Mouse (Mus musculus) 3134 (cell line): ENCODE results near the gene Snd1.

Experiments used
- DNase-seq: peaks from one replicate; pipeline ENCODE4 v3.0.0-alpha.2; 2011; ENCODE audit warnings: low spot score; ENCODE audit not compliant: insufficient read length; ENCODE audit errors: extremely low read depth

Gene Snd1

DNA sequence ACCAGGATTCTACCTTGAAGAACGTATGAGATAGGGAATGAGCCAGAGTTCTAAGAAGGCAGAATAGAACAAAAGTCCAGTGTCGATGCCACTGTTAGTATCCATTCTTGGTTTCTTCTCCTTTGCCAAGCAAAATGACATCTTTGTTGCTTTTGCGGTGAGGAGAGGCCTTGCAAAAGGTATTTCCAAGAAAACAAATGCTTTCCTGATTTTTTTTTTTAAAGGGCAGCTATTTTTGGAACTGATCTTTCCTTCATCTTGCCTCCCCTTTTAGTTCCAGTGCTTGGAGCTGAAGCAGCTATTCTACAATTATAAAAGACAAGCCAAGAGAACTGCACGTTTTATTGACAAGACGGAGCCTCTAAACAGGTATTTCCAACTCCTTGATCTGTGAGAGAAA is at the start of gene Snd1:
Gene Snd1 (plus strand): TSS at position 301 of the 400 bp plus-strand sequence.
- DNase-seq: no peak

DNA sequence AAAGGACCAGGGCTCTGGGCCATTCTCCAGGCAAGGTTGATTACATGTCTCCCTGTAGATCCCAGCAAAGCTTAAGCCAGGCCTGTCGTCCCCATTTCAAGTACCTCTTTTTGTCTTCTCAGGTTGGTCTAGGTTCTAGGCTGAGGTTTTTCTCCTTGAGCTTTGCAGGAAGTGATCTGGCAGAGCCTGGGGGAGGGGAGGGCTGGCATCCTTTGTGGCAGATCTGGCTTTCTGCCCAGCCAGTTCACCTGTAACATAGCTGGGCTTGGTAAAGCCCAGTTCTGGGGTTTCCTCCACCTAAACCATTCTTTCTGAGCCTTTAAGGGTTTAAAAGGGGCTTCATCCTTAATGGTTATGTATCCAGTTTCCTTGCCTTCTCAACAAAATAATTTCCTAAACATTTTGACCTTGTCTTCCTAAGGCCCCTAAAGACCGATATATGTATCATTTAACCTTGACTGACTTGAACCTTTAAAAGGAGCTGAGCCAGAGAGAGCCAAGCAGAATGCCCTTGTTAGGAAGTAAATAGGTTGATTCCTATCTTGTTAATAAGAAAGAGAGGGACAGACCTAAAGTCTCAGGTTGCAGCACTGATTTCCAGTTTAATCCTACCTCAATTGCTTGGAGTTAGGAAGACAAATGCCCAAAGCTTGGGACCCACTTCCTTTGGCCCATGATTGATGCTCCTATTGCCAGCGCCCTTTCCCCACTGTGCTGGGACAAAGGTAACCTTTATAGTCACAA is 47.7 kb upstream of the Snd1 start, which contains the start of gene Fscn3:
Gene Fscn3 (plus strand): TSS at position 694 of the 744 bp plus-strand sequence.
- no peak for DNase-seq

- DNase-seq: no peak
These were observed 46.6 kb upstream of the Snd1 start, which contains the start of gene Gcc1 for GRCm38 (mm10) chr6:28428290-28428689. TSS of gene Gcc1 (minus strand) at chr6:28428390.

GRCm38 (mm10) chr6:28429870-28430269 is 45.1 kb upstream of the Snd1 start:
- no peak for DNase-seq

DNA sequence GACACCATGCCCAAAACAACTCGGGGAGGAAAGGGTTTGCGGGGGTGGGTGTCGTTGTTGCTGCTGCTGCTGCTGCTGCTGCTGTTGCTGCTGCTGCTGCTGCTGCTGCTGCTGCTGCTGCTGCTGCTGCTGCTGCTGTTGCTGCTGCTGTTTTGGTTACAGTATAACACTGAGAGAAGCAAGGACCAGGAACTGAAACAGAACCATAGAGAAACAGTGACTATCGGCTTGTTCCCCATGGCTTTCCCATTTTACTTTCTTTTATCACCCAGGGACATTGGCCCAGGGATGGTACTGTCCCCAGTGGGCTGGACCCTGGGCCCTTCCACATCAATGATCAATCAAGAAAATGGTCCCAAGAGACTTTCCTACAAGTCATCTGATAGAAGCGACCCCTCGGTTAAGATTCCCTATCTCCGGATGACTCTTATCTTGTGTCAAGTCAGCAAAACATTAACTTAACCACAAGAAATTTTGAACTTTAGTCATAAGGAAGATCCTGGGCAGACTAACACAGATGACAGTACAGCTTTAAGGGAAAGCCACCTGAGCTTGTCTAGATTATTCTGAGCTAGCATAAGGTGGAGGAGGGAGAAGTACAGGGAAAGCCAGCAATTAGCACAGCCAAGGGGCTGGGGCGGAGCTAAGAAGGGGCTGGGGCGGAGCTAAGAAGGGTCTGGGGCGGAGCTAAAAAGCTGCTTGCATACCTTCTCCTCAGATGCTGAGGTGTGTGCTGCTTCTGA is 44.0 kb upstream of the Snd1 start:
- no peak for DNase-seq

- no peak for DNase-seq
These were observed 43.4 kb upstream of the Snd1 start for GRCm38 (mm10) chr6:28431538-28431855.

DNA sequence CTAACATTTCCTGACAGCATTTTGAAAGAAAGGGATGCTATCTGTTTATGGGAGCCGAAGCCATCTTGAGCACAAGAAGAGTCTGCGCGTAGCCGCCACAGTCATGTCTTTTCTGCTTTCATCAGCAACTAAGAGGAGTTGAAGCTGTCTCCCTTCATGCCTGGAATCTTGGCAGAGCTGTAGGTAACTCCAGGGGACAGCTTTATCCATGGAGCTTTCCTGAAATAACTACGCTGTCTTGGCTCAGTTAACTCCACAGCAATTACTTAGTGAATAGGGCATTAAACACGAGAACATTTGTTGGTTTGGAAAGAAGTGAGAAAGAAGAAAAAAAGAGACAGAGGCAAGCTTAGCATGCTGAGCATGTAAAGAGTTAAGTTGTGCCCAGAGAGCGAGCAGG is 27.0 kb upstream of the Snd1 start:
- no peak for DNase-seq

GRCm38 (mm10) chr6:28449253-28449652 is 25.7 kb upstream of the Snd1 start, which contains the start of gene Pax4:
TSS of gene Pax4 (minus strand) at chr6:28449353.
- no peak for DNase-seq

DNA sequence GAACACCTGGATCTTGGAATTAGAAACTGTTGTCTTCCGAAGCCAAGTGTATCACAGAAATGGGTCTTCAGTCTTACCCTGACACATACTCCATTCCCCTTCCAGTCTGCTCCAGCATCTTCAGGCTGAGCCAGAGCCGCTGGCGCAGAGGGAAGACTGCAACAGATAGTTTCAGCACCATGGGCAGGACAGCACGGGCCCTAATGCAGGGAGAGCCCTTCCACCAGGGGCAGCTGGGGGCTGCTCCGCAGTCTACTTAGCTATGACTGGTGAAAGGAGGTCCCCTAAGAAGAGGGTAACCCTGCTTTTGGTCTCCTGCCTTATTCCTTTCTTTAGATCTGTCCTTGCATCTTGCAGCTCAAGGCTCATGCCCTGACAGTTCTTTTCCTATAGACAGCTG is 24.5 kb upstream of the Snd1 start:
- DNase-seq: no peak

DNA sequence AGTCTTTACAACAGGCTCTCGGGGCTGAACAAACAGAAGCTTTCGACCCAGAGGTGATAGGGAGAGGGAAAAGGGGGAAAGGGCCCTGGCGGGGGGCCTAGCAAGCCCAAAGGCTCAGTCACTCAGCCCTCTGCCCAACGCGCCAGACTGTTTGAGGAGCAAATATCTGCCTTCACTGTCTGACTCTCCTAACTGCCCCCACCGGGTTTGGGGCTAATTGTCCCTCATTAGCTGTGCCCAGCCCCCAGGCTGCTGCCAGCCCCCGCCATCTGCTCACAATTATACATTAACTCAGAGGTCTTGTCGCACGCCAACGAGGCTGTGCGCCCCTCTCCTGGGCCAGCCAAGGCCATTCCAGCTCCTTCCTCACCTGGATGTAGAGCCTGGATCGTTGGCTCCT is 24.0 kb upstream of the Snd1 start:
- no peak for DNase-seq

DNA sequence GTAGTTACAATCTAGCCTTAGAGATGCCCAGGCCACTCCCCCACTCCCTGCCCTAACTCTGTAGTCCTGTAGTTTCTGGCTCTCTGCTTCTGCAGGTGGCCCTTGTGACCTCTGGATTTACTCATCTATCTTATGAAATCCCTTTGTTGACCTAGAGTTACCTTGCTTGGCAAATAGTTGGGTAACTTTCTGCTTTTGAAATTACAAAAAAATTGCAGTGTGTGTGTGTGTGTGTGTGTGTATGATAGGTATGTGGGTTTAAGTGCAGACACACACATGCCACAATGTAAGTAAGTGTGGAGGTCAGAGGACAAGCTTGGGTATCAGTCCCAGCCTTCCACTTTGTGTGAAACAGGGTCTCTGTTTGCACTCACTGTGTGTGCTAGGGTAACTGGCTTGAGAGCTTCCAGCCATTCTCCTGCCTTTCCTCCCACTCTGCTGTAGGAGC is 15.7 kb upstream of the Snd1 start:
- DNase-seq: no peak

DNA sequence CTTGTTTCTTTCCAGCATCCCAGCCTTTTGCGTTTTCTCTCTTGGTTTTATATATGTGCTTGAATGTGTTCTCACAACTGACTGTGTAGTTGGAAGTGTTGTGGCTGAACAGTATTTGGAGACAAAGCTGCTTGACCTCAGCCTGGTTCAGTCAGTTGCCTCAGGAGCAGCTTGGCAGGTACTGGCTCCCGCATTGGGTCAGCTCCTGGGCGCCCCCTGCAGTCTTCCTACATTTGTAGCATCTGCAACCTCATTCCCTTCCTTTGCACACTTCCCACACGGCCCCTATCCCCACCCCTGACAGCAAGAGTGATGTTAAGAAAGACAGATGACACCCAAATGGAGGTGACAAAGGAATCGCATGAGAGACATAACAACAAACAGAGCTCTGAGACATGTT is 14.4 kb upstream of the Snd1 start:
- DNase-seq: no peak

DNA sequence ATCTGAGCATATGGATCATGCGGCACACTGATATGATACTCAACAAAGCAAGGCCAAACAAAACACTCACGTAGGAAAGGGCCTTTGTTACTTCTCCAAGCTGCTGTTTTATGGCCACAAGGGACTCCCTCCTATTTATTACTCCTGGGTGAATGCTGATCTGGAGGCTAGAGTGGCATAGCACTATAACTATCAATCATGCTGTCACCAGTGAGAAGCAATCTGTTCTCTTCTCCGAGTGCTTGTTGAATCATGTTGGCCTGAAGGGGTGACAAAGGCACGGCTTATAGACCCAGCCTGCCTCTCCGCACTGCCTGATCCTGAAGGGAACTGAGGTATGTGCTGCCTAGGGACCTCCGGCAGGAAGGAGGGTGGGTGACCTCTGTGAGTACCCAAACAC is 10.3 kb upstream of the Snd1 start:
- no peak for DNase-seq

GRCm38 (mm10) chr6:28470017-28470602 is 4.8 kb upstream of the Snd1 start:
- DNase-seq: no peak

DNA sequence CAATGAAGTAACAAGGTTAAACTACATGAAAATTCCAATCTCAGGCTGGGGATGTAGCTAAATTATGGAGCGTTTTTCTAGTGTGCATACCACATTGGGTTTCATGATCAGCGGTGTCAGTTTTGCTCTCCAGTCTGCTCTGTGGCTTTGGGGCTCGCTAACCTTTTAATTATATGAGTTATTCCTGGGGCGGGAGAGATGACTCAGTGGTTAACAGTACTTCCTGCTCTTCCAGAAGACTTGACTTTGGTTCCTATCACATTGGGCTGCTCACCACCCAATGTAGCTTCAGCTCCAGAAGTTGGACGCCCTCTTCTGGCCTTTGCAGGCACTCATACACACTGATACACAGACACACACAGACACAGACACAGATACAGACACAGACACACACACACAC is 4.3 kb upstream of the Snd1 start:
- DNase-seq: peak; percentile 28

DNA sequence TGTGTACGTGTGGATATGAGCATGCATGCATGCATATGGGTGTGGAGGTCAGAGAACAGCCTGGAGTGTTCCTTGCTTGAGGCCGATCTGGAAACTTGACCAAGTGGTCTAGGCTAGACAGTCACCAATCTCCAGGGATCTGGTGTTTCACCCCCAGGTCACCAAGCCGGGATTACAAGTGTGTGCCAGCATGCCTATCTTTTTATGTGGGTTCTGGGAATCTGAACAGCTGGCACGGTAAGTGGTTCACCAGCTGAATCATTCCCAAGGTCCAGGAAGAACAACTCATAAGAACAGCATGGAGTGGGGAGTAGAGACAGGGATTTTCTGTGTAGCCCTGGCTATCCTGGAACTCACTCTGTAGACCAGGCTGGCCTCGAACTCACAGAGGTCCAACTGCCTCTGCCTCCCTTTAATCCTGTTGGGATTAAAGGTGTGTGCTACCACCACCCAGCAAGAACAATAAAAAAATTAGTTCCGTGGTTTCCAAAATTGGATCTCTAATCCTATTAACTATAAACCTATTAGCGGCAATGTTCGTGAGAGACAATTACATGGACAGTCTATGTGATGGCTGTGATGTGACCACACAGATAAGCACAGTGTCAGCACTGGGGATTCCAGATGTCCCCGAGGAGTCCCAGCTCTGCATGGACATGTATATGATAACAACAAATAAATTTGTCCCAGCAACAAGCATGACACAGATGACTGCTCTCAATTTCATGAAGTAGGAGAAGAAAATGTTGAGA is 3.5 kb upstream of the Snd1 start:
- peak; percentile 46 for DNase-seq

DNA sequence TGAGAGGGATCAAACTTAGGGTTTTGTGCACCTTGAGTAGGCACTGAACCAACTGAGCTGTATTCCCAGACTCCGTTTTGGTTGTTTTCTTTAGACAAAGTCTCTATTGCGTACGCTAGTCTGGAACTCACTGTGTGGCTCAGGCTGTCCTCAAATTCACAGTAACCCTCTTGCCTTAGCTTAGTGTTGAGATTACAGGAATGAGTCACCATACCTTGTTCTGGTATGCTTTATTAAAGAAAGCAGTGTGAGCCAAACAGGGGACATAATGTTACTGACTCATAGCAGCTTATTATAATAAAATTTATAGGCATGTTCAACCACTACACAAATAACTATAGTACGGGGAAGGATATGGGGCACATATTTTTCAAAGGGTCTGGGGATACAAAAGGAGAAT is 728 bp upstream of the Snd1 start:
- peak; percentile 31 for DNase-seq

DNA sequence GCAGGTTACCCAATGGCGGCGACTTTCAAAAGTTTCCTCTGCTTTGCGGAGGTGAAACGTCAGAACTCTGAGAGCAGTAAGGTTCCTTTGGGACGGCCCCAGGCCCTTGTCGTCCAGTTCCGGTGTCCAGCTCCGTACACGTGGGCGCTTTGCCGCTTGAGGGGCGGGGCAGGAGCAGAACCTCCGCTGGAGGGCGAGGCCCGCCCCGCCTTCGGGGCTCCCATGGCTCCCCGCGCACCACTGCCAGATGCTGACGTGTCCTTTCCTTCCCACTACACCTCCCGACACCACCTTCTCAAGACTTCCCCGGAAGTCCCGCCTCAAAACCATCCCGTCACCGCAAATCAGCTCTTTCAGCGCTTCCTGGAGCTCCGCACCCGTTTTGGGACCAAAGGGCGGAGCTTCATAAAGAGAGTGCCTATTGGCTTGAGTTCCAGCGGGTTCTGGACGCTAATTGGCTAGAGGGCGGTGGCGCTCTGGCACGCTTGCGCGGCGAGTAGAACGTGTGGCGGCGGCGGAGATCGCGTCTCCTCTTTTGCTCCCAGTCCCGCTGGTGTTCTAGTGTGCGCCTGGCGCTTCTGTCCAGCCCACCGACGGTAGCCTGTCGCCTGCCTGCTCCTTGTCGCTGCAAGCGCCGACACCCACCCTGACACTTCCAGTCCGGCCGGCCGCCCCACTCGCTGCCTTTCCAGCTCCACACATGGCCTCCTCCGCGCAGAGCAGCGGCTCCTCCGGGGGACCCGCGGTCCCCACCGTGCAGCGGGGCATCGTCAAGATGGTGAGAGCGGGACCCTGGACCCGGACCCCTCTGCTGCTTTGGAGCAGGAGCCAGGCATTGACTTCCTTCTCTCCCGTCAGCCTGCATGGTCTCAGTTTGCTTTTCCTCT is 5.2 kb downstream of the Snd1 start:
- peak; percentile 100 for DNase-seq

- no peak for DNase-seq
These were observed 6.0 kb downstream of the Snd1 start for GRCm38 (mm10) chr6:28480752-28481492.
